Mouse (Mus musculus) liver, embryonic 15.5 days (tissue): Measurements from ENCODE around the gene Ctxn1. TPM values are rescaled to one million over a fixed set of nuclear protein-coding genes. Genes with fewer than 3 reads are reported as not detected.

Experiments used
- ATAC-seq: fragments of 200-750 bp; cut with Nextera tagmentation; 2 replicates; pipeline ENCODE4 v1.8.0; 2017; ENCODE audit warnings: moderate number of reproducible peaks, mild to moderate bottlenecking, moderate library complexity; ENCODE audit not compliant: insufficient read depth
- H3K27ac ChIP-seq: fragments of 300-500 bp; sonication (generic); replicated peaks from 2 replicates; pipeline ENCODE4 v1.5.1; 2015; ENCODE audit warnings: mild to moderate bottlenecking, inconsistent platforms
- H3K27me3 ChIP-seq: fragments of 300-500 bp; sonication (generic); 2 replicates; pipeline ENCODE4 v1.6.1; 2015; ENCODE audit warnings: mild to moderate bottlenecking, inconsistent platforms
- H3K36me3 ChIP-seq: fragments of 300-500 bp; sonication (generic); replicated peaks from 2 replicates; pipeline ENCODE4 v1.6.1; 2015; ENCODE audit warnings: moderate library complexity, mild to moderate bottlenecking, inconsistent platforms
- H3K4me1 ChIP-seq: fragments of 300-500 bp; sonication (generic); replicated peaks from 2 replicates; pipeline ENCODE4 v1.6.1; 2015; ENCODE audit warnings: inconsistent platforms
- H3K4me2 ChIP-seq: fragments of 300-500 bp; sonication (generic); 2 replicates; pipeline ENCODE4 v1.6.1; 2015; ENCODE audit warnings: moderate library complexity, mild to moderate bottlenecking, inconsistent platforms
- H3K4me3 ChIP-seq: fragments of 300-500 bp; sonication (generic); replicated peaks from 2 replicates; pipeline ENCODE4 v1.5.1; 2015; ENCODE audit warnings: mild to moderate bottlenecking, inconsistent platforms
- H3K9ac ChIP-seq: fragments of 300-500 bp; sonication (generic); 2 replicates; pipeline ENCODE4 v1.6.1; 2015; ENCODE audit warnings: moderate library complexity, mild to moderate bottlenecking, inconsistent platforms
- H3K9me3 ChIP-seq: fragments of 300-500 bp; sonication (generic); replicated peaks from 2 replicates; pipeline ENCODE4 v1.6.1; 2016; ENCODE audit warnings: inconsistent platforms
- WGBS: fragments of 180-500 bp; shearing (Covaris S2); methylation state at CpG from one replicate; pipeline ENCODE4 v1.1.7; 2015; ENCODE audit warnings: mixed read lengths; ENCODE audit not compliant: insufficient replicate concordance; 5-methylcytosine and 5-hydroxymethylcytosine counted together
- polyA plus RNA-seq: library from polyadenylated mRNA; unstranded; fragments of >200 nt; fragmentation: Nextera tagmentation; extraction: Ambion mirVana; gene quantifications from 2 replicates; pipeline ENCODE4 v1.2.1, GENCODE M21; 2015

The Ctxn1 gene
- polyA plus RNA-seq, 1 experiment from 2014 or later, result 2.4 TPM

DNA sequence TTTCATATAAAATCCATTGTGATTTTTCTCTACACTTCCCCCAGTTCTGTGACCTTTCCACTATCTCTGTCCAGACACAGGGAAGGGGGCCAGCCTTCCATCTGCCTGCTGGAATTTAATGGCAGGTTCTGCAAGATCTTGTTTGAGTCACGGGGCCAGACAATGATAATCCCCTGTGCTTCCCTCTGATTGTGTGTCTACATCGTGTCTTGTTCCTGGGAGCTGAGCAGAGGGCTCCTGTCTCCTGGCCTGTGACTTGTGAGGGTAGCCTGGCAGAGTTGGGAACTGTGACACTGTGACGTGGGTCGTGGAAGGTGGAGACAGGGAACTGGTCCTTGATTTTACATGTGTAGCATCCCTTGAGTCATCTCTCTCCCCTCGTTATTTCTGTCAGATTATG lies 29.3 kb downstream of the Ctxn1 start:
- WGBS, result 51% methylated on average over 5 of the region's 5 CpGs
- no peak overlapping the region for H3K4me3 ChIP-seq
- H3K9ac ChIP-seq, result no peak overlapping the region
- no peak for ATAC-seq
- peaks cover 38% of the 10 kb centered on the region for H3K27me3 ChIP-seq
- H3K4me2 ChIP-seq, result no peak overlapping the region
- H3K36me3 ChIP-seq, result no peaks in the 10 kb centered on the region
- peaks cover 19% of the 10 kb centered on the region for H3K4me1 ChIP-seq
- no peaks in the 10 kb centered on the region for H3K9me3 ChIP-seq
- no peak overlapping the region for H3K27ac ChIP-seq

DNA sequence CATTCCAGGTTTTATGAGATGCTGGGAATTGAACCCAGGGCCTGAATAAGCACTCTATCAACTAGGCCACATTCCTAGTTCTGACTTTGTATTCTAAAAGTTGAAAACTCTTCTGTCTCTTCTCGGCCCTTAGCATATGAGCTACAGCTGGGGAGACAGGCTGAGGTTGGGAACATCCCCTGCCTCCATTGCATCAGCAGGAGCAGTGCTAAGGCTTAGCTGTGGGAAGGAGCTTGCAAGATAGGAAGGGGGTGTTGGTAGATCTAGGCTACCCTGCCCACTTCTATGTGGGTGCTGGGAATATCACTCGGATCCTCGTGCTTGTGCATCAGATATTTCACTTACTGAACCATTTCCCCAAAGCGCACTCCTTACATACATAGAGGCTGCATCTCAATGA lies 31.2 kb downstream of the Ctxn1 start:
- H3K36me3 ChIP-seq, result no peaks in the 10 kb centered on the region
- H3K4me3 ChIP-seq, result no peak overlapping the region
- H3K27me3 ChIP-seq, result peaks cover 51% of the 10 kb centered on the region
- H3K4me1 ChIP-seq, result peaks cover 19% of the 10 kb centered on the region
- H3K4me2 ChIP-seq, result no peak overlapping the region
- H3K27ac ChIP-seq, result no peak overlapping the region
- 67% methylated on average over 4 of the region's 4 CpGs for whole genome bisulfite sequencing
- ATAC-seq, result no peak
- no peak overlapping the region for H3K9ac ChIP-seq
- no peaks in the 10 kb centered on the region for H3K9me3 ChIP-seq

DNA sequence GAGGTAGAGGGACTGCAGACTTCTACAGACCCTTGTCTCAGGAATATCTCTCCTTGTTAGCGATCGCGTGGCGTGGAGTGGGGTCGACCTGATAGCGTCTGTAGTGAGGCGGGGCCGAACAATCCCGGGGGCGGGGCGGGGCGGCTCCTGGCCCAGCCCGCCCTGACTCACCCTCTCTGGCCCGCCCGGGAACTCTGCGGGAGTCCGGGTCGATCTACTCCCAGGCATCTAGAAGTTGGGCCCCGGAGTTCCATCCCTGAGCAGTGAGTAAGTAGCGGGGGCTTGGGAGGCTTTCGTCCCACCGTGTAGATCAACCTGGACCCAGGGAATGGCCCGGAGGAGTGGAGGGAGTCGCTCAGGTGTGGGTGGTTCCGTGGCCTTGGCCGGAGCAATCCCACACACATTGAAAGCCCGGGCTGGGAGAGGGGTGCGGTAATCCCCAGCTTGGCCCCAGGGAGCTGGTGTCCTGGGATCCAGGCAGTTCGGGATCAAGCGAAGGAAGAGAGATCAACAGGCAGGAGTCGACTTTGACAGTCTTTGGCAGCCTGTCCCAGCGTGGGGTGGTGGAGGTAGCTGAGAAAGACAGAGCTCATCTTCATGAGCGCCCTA lies 32.2 kb downstream of the Ctxn1 start, which contains the start of gene Lrrc8e:
Gene Lrrc8e, plus strand, starts transcription at position 89 of the 609 bp plus-strand sequence.
- H3K9me3 ChIP-seq, result no peaks in the 10 kb centered on the region
- 8% methylated on average over 30 of the region's 33 CpGs for WGBS
- H3K4me2 ChIP-seq, result peak within 1 kb of the TSS; percentile 60
- peak; percentile 63 for ATAC-seq
- no peak within 1 kb of the TSS for H3K27ac ChIP-seq
- no peaks in the 10 kb centered on the region for H3K36me3 ChIP-seq
- peaks cover 51% of the 10 kb centered on the region for H3K27me3 ChIP-seq
- H3K9ac ChIP-seq, result peak within 1 kb of the TSS; percentile 25; the same call in 1 of the 2 replicates
- peak within 1 kb of the TSS; percentile 30 for H3K4me3 ChIP-seq
- peaks cover 19% of the 10 kb centered on the region for H3K4me1 ChIP-seq

DNA sequence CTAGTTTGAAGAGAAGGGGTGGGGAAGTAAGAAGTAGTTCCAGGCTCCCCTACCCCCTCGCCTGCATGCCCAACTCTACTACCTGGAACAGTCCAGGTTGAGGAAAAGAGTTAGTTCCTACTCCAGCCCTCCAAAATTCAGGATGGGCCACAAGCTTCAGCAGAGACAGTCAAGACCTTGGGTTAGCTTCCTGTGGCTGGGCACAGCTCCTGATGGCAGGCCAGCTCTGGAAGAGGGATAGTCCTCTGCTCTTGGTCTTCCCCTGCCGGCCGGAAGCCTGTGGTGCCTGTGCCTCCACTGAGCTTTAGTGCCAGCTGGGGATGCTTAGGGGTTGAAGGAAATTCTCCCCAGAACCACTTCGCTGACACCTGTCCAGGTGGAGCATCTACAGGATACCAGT lies 32.8 kb downstream of the Ctxn1 start:
- no peaks in the 10 kb centered on the region for H3K36me3 ChIP-seq
- ATAC-seq, result no peak
- peak overlapping the region; percentile 30 for H3K4me3 ChIP-seq
- H3K4me2 ChIP-seq, result peak overlapping the region; percentile 60
- H3K9me3 ChIP-seq, result no peaks in the 10 kb centered on the region
- H3K27me3 ChIP-seq, result peaks cover 54% of the 10 kb centered on the region
- WGBS, result 22% methylated on average over 4 of the region's 4 CpGs
- H3K27ac ChIP-seq, result no peak overlapping the region
- peaks cover 18% of the 10 kb centered on the region for H3K4me1 ChIP-seq
- no peak overlapping the region for H3K9ac ChIP-seq

DNA sequence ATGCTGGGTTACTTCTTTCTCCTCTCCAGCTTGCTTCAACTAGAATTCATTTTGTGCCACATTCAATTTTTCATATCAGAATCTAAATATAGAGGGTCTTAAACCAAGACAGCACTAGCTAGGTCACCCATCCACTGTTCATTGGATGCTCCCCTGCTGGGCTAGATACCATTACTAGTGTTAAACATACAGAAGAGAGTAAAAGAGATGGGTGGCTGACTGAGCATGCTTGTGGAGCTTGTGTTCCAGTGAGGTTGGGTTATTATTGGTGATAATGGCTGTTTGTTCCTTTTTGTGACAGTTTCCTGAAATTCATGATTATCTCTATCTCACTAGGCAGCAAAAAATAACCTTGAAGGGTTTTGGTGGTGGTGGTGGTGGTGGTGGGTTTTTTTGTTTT lies 37.0 kb downstream of the Ctxn1 start:
- Histone ChIP-seq H3K4me2 (no peak overlapping the region), H3K4me1 (peaks cover 9% of the 10 kb centered on the region), H3K9me3 (no peaks in the 10 kb centered on the region), H3K27ac (no peak overlapping the region), H3K27me3 (peaks cover 66% of the 10 kb centered on the region), H3K9ac (no peak overlapping the region), H3K4me3 (no peak overlapping the region), H3K36me3 (no peaks in the 10 kb centered on the region)
- no peak for ATAC-seq

DNA sequence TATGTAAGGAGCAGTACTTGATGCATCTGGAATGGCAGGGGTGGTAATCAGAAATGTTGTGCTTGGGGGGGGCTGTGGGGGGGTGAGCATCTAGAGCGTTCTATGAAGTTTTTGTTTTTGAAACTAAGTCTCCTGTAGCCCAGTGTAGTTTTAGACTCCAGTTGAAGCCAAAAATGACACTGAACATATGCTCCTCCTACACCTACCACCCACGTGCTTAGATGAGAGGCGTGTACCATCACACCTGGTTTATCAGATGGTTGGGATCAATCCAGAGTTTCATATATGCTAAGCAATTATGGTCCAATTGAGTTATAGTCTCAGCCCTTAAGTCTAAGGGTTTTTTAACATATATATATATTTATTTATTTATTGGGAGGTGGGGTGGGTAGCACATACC lies 39.5 kb downstream of the Ctxn1 start:
- Histone ChIP-seq H3K36me3 (no peaks in the 10 kb centered on the region), H3K27me3 (peaks cover 67% of the 10 kb centered on the region), H3K27ac (no peak overlapping the region), H3K4me1 (peaks cover 17% of the 10 kb centered on the region), H3K4me2 (no peak overlapping the region), H3K9me3 (no peaks in the 10 kb centered on the region), H3K4me3 (no peak overlapping the region), H3K9ac (no peak overlapping the region)
- WGBS, result 77% methylated on average over 3 of the region's 3 CpGs
- no peak for ATAC-seq

DNA sequence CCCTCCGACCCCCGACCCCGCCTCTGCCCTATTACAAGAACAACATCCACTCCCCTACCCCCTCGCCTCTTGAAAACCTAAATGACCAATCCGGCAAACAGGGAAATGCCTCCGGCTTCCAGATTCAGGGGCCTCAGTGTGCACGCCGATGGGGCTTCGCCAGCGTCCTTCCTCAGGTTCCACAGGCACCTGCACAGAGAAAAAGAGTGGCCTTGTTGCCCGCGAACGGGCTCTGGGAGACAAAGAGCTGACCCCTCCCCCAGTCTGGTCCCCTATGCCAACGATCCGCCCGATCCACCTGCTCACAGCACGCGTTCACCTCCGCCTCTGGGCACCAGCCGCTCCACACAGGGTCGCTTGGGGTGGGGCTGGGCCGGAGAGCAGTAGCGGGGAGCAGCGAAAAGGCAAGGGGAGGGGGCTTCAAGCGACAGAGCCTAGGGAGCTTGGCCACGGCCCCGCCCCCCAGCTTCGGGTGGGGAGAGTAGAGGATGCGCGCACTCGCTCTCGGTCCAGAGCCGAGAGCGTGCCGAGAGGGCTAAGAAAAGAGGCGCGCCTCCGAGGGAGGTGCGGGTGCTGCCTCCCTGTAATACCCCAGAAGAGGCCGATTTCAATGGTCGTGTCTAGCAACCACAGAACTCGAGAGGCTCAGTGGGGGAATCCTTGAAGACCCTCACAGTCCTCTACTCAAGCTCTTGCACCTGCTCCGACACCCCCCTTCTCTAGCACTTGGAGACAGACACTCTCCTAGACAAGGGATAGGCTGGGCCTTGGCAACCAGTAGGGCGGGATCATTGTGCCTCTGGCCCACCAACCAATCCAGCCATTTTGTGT lies 42.1 kb downstream of the Ctxn1 start, which contains the start of gene Prr36:
Gene Prr36, minus strand, starts transcription at position 669 of the 831 bp plus-strand sequence.
- Histone ChIP-seq H3K27me3 (peaks cover 77% of the 10 kb centered on the region), H3K4me3 (peak within 1 kb of the TSS; percentile 41), H3K36me3 (no peaks in the 10 kb centered on the region), H3K9ac (no peak within 1 kb of the TSS), H3K4me2 (peak within 1 kb of the TSS; percentile 62), H3K9me3 (no peaks in the 10 kb centered on the region), H3K27ac (no peak within 1 kb of the TSS), H3K4me1 (peaks cover 36% of the 10 kb centered on the region)
- ATAC-seq, result no peak
- WGBS, result 2% methylated on average over 44 of the region's 44 CpGs

DNA sequence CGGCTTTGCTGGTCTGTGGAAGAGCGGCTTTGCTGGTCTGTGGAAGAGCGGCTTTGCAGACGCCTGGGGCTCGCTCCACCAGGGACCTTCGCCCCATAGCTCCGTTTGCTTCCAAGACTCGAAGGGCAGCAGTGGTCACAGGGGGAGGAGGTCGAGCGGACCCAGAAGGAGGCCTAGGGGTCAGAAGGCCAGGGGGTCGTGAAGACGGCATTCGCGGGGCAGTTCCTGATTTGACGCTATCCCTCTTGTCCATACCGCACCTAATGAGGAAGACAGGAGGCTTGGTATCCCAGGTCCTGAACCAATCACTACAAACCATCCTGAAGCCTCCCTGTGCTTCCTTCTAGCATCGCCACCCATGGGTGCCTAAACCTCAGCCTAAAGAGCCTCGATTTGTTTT lies 42.8 kb downstream of the Ctxn1 start:
- no peak overlapping the region for H3K27ac ChIP-seq
- peaks cover 36% of the 10 kb centered on the region for H3K4me1 ChIP-seq
- no peaks in the 10 kb centered on the region for H3K9me3 ChIP-seq
- WGBS, result 15% methylated on average over 18 of the region's 18 CpGs
- no peak for ATAC-seq
- H3K36me3 ChIP-seq, result no peaks in the 10 kb centered on the region
- peaks cover 78% of the 10 kb centered on the region for H3K27me3 ChIP-seq
- H3K4me2 ChIP-seq, result peak overlapping the region; percentile 62
- no peak overlapping the region for H3K9ac ChIP-seq
- H3K4me3 ChIP-seq, result no peak overlapping the region

DNA sequence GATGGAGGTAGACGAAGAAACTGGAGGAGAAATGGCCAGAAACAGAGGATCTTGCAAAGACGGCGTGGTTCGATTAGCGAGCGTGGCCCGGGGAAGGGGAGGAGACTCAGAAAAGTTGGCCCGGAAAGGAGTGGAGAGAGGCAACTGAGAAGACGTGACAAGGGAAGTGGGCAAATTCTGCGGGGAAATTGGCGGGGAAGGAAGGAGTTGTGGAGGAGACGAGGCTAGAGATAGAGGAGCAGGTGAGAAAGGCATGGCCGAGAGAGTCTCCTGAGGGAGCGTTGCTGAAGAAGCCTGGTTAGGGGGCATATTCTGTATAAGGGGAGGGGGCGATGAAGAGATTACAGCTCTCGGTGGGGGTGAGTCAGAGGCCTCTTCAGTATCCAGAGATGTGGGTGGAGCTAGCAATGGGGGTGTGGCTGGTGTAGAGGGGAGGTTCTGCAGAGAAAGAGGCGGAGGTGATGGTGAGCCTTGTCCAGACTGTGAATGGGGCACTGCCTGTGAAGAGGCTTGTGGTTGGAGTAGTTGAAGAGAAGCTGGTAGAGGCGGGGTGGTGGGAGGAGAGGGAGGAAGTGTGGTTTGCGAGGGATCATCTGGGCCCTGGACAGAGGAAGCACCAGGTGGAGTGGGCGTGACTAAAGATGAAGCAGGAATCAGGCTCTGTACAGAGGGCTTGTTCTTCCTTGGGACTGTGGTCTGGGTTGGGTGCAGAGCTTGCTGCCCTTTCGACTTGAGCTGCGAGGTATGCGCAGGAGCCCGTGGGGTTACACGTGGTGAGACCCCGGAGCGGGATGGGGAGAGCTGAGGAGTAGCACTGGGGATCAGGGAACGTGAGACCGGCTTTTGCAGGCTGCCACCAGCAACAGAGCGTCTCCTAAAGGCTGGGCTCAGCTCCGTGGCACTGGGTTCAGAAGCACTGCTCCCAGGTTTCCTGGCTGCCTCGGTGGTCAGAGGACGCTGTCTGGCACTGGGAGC lies 44.8 kb downstream of the Ctxn1 start:
- Histone ChIP-seq H3K4me1 (peaks cover 36% of the 10 kb centered on the region), H3K4me3 (peak overlapping the region; percentile 46), H3K27me3 (peaks cover 84% of the 10 kb centered on the region), H3K36me3 (no peaks in the 10 kb centered on the region), H3K27ac (peak overlapping the region; percentile 55), H3K4me2 (peak overlapping the region; percentile 67), H3K9ac (no peak overlapping the region; the same call in 1 of the 2 replicates), H3K9me3 (no peaks in the 10 kb centered on the region)
- WGBS, result 3% methylated on average over 33 of the region's 33 CpGs
- peak; percentile 72 for ATAC-seq

DNA sequence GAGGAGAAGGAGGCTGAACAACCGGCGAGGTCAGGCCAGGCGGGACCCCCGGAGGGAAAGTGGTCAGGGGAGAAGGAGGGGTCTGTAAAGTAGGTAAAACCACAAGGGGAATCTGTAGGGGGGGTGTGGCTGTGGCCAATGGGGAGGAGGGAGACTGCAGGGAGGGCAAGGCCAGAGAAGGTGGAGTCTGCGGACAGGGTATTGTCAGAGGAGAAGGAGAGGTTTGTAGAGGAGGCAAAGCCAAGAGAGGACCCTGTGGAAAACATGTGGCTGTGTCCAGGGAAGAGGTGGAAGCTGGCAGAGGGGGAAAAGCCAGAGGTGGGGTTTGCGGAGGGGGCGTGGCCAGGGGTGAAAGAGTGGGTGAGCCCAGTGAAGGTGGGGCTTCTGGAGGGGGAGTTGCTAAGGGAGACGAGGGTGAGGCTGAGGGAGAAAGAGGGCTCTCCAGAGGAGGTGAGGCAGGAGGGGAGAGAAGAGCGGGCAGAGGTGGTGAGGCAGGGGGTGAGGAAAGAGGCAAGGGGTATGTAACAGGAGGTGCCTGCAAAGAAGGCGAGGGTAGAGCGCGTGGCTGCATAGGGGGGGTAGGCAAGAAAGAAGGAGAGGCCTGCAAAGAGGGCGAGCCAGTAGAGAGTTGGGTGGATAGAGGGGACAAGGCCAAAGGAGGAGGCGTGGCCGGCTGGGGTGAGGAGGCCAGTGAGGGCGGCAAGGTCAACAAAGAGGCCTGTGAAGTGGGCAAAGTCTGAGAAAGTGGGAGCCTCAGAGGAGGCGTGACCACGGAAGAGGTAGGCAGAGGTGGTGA lies 45.7 kb downstream of the Ctxn1 start:
- ATAC-seq, result peak; percentile 71
- Histone ChIP-seq H3K27me3 (peaks cover 77% of the 10 kb centered on the region), H3K9ac (peak overlapping the region; percentile 15; the same call in 1 of the 2 replicates), H3K9me3 (no peaks in the 10 kb centered on the region), H3K4me2 (peak overlapping the region; percentile 67), H3K27ac (peak overlapping the region; percentile 55), H3K36me3 (no peaks in the 10 kb centered on the region), H3K4me1 (peaks cover 36% of the 10 kb centered on the region), H3K4me3 (peak overlapping the region; percentile 46)
- 2% methylated on average over 18 of the region's 18 CpGs for WGBS
